Mouse (Mus musculus) liver, embryonic 14.5 days (tissue): ENCODE results near the gene Cryab.

ENCODE experiments used
- CTCF ChIP-seq: IDR thresholded peaks from 2 replicates; pipeline ENCODE4 v1.5.1; 2016; ENCODE audit warnings: antibody characterized with exemption, low read depth, control low read depth
- EP300 ChIP-seq: IDR thresholded peaks from 2 replicates; pipeline ENCODE4 v1.6.1; 2016; ENCODE audit warnings: antibody characterized with exemption, low read depth

DNA sequence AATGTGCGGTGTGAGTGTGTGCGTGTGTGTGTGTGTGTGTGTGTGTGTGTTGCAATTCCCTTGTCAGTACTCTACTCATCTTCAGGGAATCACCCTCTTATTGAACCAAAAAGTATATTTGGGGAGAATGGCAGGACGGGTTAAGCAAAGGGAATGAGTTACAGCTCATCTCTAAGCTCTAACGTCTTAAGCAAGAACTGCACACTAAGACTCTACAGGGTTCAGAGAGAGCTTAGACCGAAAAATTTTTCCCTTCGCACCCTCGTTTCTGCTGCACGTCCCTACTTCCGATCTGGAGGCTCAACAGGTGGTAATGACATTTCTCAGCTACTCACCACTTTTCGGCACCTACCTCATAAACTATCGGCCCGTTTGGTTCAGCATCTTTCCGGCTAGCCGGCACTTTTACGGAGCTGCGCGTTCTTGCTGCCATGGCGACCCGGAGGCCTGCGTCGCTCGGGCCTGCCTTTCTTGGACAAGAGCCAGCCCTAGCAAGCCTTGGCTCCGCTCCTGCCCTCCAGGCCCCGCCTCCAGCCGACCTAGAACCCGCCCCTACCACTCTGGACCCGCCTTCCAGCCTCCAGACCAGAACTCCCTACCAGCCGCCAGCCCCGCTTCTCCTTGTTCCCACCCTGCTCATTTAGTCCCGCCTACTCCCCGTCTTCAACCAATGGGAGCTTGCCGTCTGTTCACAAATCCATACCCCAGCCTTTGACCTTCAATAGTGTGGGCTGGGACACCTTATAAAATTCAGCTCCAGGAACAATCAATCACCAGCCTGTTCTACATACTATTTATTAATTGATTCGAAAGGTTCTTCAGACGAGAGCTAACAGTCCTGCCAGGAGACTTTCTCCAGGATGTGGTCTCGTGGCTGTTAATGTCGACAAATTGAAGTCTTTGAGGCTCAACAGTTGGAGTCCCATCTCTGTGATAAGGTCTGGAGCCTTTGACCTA is 11.9 kb upstream of the Cryab start, which contains the start of gene Dixdc1:
- no peak for TF ChIP-seq CTCF
- TF ChIP-seq EP300 = no peak
